Mouse (Mus musculus) CH12.LX (cell line): Measurements from ENCODE around the gene Farp1.

Source experiments
- BHLHE40 ChIP-seq: IDR thresholded peaks from 2 replicates; pipeline ENCODE4 v1.6.1; 2011; ENCODE audit warnings: mild to moderate bottlenecking, low read depth, low read length, improper control_type of control experiment
- CTCF ChIP-seq, 2 experiments: IDR thresholded peaks in 1 of 2; conservative IDR thresholded peaks in 1 of 2; 2 replicates each; pipeline ENCODE4 v1.5.1; 2011 to 2012; ENCODE audit warnings: low read depth in 2 of 2, low read length in 2 of 2, improper control_type of control experiment in 1 of 2, inconsistent platforms in 1 of 2, mild to moderate bottlenecking in 1 of 2, moderate library complexity in 1 of 2
- EP300 ChIP-seq: IDR thresholded peaks from 2 replicates; pipeline ENCODE4 v1.6.1; 2011; ENCODE audit warnings: low read length, improper control_type of control experiment
- MAFK ChIP-seq: IDR thresholded peaks from 2 replicates; pipeline ENCODE4 v1.6.1; 2011; ENCODE audit warnings: low read length, improper control_type of control experiment; ENCODE audit not compliant: insufficient replicate concordance
- MAX ChIP-seq: IDR thresholded peaks from 2 replicates; pipeline ENCODE4 v1.6.1; 2011; ENCODE audit warnings: low read length, improper control_type of control experiment
- MXI1 ChIP-seq: IDR thresholded peaks from 2 replicates; pipeline ENCODE4 v1.6.1; 2011; ENCODE audit warnings: mild to moderate bottlenecking, low read depth, low read length, improper control_type of control experiment
- NELFE ChIP-seq: IDR thresholded peaks from 2 replicates; pipeline ENCODE4 v1.6.1; 2011; ENCODE audit warnings: low read depth, low read length, improper control_type of control experiment
- POLR2A ChIP-seq: IDR thresholded peaks from 2 replicates; pipeline ENCODE4 v1.6.1; 2011; ENCODE audit warnings: low read depth, mild to moderate bottlenecking, improper control_type of control experiment, low read length
- POLR2AphosphoS2 ChIP-seq: IDR thresholded peaks from 2 replicates; pipeline ENCODE4 v1.6.1; 2011; ENCODE audit warnings: low read depth, low read length, improper control_type of control experiment
- TBP ChIP-seq: conservative IDR thresholded peaks from 2 replicates; pipeline ENCODE4 v1.6.1; 2011; ENCODE audit warnings: low read depth, low read length, improper control_type of control experiment
- USF1 ChIP-seq: IDR thresholded peaks from 2 replicates; pipeline ENCODE4 v1.6.1; 2014; ENCODE audit warnings: low read depth, mild to moderate bottlenecking, inconsistent platforms, low read length, improper control_type of control experiment
- ZMIZ1 ChIP-seq: IDR thresholded peaks from 2 replicates; pipeline ENCODE4 v1.6.1; 2012; ENCODE audit warnings: low read depth, mild to moderate bottlenecking, inconsistent platforms, low read length, improper control_type of control experiment

DNA sequence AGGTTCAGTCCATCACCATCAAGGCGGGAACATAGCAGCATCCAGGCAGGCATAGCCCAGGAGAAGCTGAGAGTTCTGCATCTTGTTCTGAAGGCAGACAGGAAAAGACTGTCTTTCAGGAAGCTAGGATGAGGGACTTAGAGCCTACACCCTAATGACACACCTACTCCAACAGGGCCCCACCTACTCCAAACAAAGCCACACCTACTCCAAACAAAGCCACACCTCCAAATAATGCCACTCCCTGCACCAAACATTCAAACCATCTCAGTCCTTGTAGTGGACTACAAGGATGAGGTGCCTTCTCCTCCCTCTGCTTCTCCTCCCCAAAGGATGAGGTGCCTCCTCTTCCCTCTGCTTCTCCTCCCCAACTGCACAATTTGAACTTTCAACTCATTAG lies 23.5 kb downstream of the Farp1 start:
- TF ChIP-seq MAFK, result no peak
- TF ChIP-seq BHLHE40, result no peak
- no peak for TF ChIP-seq POLR2A
- TF ChIP-seq POLR2AphosphoS2, result no peak
- no peak for TF ChIP-seq CTCF (conservative IDR thresholded peaks at IDR 0.05 in 1 of 2, IDR thresholded peaks at IDR 0.05 in 1 of 2; ENCODE audit: low read depth in 2 of 2, low read length in 2 of 2)
- no peak for TF ChIP-seq TBP
- TF ChIP-seq MXI1, result no peak
- no peak for TF ChIP-seq EP300
- no peak for TF ChIP-seq ZMIZ1
- TF ChIP-seq MAX, result no peak
- no peak for TF ChIP-seq USF1
- no peak for TF ChIP-seq NELFE
